Mouse (Mus musculus) gastrocnemius, postnatal 25 days (tissue): ENCODE measurements around the gene Mia. TPM values are rescaled to one million over a fixed set of nuclear protein-coding genes. Genes with fewer than 3 reads are reported as not detected.

Experiments
- DNase-seq: peaks from one replicate; pipeline ENCODE4 v3.0.0; 2022
- total RNA-seq, 2 experiments: library from RNA; stranded (reverse); gene quantifications; 1 replicate in 1 of 2; 2 replicates in 1 of 2; pipeline ENCODE4 v1.2.3; 2021

The Mia gene
- total RNA-seq, 2 experiments from 2014 or later: not detected

- DNase-seq: no peak
Measured at GRCm38 (mm10) chr7:27185986-27186385, 5.0 kb upstream of the Mia start.

- DNase-seq: no peak
Measured at GRCm38 (mm10) chr7:27184964-27185363, 4.0 kb upstream of the Mia start.

- DNase-seq: no peak
Measured at GRCm38 (mm10) chr7:27182498-27182897, 1.5 kb upstream of the Mia start.

- peak; percentile 62 for DNase-seq
Measured at GRCm38 (mm10) chr7:27180036-27180435, 921 bp downstream of the Mia start.

GRCm38 (mm10) chr7:27179217-27179918 lies 1.6 kb downstream of the Mia start:
- no peak for DNase-seq

GRCm38 (mm10) chr7:27178324-27179216 lies 2.4 kb downstream of the Mia start, which contains the start of gene Rab4b:
Gene Rab4b, minus strand, starts transcription at chr7:27178896.
- peak; percentile 100 for DNase-seq

- DNase-seq: no peak
Measured at GRCm38 (mm10) chr7:27177942-27178323, 3.0 kb downstream of the Mia start.

- DNase-seq: no peak
Measured at GRCm38 (mm10) chr7:27174896-27175295, 6.1 kb downstream of the Mia start.

GRCm38 (mm10) chr7:27174496-27174895 lies 6.5 kb downstream of the Mia start:
- DNase-seq: no peak

GRCm38 (mm10) chr7:27170981-27171380 lies 10.0 kb downstream of the Mia start:
- no peak for DNase-seq

GRCm38 (mm10) chr7:27168371-27168770 lies 12.6 kb downstream of the Mia start:
- no peak for DNase-seq

GRCm38 (mm10) chr7:27167475-27168094 lies 13.4 kb downstream of the Mia start:
- no peak for DNase-seq

GRCm38 (mm10) chr7:27166614-27167474 lies 14.1 kb downstream of the Mia start, which contains the start of gene Egln2:
Gene Egln2, minus strand, starts transcription at chr7:27166802.
- DNase-seq: peak; percentile 93

- DNase-seq: peak; percentile 92
Measured at GRCm38 (mm10) chr7:27166229-27166613, 14.7 kb downstream of the Mia start.

- no peak for DNase-seq
Measured at GRCm38 (mm10) chr7:27165696-27166095, 15.3 kb downstream of the Mia start.

- peak; percentile 71 for DNase-seq
Measured at GRCm38 (mm10) chr7:27165007-27165655, 15.8 kb downstream of the Mia start.

- peak; percentile 13 for DNase-seq
Measured at GRCm38 (mm10) chr7:27164112-27164947, 16.6 kb downstream of the Mia start.

- DNase-seq: peak; percentile 62
Measured at GRCm38 (mm10) chr7:27163450-27163805, 17.5 kb downstream of the Mia start.

- no peak for DNase-seq
Measured at GRCm38 (mm10) chr7:27162780-27163449, 18.0 kb downstream of the Mia start.

- DNase-seq: peak; percentile 46
Measured at GRCm38 (mm10) chr7:27161744-27162143, 19.2 kb downstream of the Mia start.
